Mouse (Mus musculus) MEL-GATA-1-ER (cell line): ENCODE data around the gene Hoxd12.

Experiments
- DNase-seq: peaks from one replicate; pipeline ENCODE4 v3.0.0-alpha.2; 2012; ENCODE audit warnings: low read depth; ENCODE audit errors: extremely low read depth

Hoxd12 gene

GRCm38 (mm10) chr2:74707599-74707998 is 32.8 kb downstream of the Hoxd12 start:
- no peak for DNase-seq

- no peak for DNase-seq
Measured at GRCm38 (mm10) chr2:74708676-74709075, 33.9 kb downstream of the Hoxd12 start.

- no peak for DNase-seq
Measured at GRCm38 (mm10) chr2:74709465-74710419, 34.9 kb downstream of the Hoxd12 start.

- DNase-seq: no peak
Measured at GRCm38 (mm10) chr2:74710929-74711543, 36.2 kb downstream of the Hoxd12 start.

- DNase-seq: no peak
Measured at GRCm38 (mm10) chr2:74711721-74712621, 37.2 kb downstream of the Hoxd12 start, which contains the start of the genes Hoxd3 and Hoxd4. TSS of gene Hoxd3 (plus strand) at chr2:74711927. TSS of gene Hoxd4 (plus strand) at chr2:74711929.

DNA sequence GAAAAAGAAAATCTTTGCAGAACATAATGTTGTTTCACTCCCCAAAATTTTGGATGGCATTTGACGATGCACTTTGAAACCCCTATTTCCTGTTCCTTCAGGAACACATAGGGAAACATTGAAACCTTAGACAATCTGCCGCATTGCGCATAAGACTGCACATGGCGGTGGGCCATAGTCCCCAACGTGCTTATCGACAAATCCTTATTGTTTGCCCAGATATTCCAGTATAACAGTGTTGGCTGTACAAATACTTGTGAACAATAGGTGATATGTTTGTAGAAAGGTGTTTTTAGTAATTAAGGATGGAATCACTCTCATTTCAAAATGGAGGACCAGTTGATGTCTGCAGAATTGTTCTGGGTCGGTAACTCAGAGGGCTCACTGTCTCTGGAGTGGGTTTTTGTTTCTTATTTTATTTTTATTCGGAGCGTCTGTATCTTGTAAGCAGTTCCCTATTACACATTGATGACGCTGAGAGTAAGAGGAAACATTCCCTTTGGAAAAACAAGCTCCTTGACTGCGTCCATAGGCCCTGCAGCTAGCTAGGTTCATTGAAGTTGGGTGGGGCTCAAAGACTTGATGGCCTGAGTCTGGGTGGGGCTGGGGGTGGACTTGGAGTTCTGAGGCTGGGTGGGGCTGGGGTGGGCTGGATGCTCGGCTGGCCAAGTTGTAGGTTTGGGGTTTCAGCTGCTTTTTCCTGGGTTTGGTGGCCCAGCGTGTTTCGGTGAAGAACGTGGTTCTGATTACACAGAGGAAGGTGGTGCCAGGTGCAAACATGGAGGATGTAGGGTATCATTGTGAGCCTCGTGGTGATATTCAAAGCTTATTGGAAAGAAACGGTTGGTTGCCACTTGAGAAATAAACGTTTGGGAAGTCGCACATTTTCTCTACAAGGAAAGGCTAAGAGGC is 38.7 kb downstream of the Hoxd12 start:
- DNase-seq: no peak

GRCm38 (mm10) chr2:74714156-74714789 is 39.5 kb downstream of the Hoxd12 start:
- no peak for DNase-seq

DNA sequence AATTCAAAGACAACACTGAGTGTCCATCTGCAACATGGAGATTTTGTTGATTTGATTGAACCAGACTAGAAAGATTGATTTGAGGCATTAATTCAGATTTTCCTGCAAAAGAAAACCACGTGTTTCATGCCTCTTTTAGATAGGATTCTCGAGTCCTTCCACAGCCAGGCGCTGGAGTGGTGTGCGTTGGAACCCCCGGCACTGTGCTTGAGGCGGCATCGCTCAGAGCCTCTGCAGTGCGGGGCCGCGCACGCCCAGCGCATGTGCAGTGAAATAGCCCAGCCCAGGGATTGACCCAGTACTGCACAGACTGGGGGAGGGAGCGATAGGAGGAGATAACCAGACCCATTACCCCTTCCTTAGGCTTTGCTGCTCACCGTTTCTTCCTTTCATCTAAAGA is 40.1 kb downstream of the Hoxd12 start:
- no peak for DNase-seq

- DNase-seq: peak; percentile 70
Measured at GRCm38 (mm10) chr2:74715504-74716241, 40.9 kb downstream of the Hoxd12 start.

- DNase-seq: no peak
Measured at GRCm38 (mm10) chr2:74720384-74720783, 45.6 kb downstream of the Hoxd12 start.

DNA sequence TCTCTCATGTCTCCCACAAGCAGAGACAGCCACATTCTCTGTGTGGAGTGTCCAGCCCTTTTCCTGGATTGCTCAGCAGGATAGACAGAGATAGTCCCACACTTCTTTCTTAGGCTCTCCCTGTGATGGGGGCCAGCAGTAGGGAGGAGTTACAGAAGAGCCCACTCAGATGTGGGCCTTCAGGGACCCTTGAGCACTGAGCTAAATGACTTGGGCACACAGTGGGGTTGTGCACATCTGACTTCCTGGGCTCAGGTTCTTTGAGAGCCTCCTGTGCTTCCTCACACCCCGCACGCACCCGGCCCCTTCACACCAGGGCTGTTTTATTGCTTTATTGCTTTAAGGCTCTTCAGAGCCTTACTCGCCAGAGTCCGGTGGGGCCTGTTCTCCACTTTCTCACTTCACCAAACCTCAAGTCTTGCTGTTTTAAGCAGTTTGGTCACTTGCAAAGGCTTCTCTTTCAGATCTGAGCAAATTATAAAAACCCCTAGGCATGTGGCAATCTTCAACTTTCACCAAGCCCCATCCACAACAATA is 46.2 kb downstream of the Hoxd12 start:
- no peak for DNase-seq

DNA sequence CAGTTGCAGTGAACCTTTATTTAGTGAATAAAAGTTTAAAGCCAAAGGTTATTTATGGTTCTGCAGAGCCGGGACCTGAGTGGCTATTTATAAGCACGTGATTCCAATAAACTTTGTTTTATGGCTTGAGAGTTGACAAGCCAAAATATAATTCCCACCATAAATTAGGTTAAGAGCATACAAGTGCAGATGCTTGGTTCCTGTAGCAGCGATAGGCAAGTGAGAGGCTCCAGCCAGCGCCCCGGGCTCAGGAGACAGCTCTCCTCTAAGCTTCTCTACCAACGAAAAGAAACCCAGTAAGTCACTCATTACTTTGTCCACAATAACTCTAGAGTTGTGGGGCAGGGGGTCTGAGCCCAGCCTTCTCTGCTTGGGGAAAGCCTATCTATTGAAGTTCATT is 47.1 kb downstream of the Hoxd12 start:
- no peak for DNase-seq

GRCm38 (mm10) chr2:74722949-74723348 is 48.1 kb downstream of the Hoxd12 start:
- no peak for DNase-seq

DNA sequence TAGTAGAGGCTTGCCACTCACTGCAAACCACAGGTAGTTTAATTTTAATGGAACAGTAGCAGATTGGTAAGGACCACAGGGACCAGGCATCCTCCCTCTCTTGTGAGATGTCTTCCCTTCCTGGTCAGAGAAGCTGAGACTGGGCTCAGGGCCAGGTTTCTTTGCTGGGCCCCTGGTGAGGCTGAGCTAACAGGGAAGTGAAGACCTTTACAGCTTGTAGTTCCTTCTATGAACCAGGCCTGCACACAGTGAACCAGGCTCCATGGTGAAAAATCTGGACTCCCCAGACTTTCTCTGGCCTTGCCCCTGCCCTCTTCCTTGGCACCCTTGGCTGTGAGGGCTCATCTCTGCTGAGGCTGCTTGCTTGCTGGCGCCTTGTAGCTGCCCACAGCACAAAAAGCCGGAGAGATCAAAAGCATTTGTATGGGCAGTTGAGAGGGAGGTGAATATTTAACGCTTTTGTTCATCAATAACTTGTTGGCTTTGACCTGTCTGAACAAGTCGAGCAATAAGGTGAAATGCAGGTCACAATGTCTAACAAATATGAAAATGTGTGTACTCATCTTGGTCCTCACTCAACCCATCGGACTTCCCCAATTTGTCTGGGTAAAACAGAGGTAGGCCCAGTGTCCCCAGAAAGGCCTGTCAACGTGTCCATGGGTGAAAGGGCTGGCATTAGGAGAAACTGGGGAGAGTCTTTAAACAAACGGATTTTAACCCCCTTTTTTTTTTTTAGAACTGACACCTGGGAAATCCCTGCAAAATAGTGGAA is 49.6 kb downstream of the Hoxd12 start:
- no peak for DNase-seq

- no peak for DNase-seq
Measured at GRCm38 (mm10) chr2:74725171-74725570, 50.4 kb downstream of the Hoxd12 start.

- no peak for DNase-seq
Measured at GRCm38 (mm10) chr2:74726551-74726950, 51.7 kb downstream of the Hoxd12 start, which contains the start of gene Gm28230. TSS of gene Gm28230 (plus strand) at chr2:74726728.

DNA sequence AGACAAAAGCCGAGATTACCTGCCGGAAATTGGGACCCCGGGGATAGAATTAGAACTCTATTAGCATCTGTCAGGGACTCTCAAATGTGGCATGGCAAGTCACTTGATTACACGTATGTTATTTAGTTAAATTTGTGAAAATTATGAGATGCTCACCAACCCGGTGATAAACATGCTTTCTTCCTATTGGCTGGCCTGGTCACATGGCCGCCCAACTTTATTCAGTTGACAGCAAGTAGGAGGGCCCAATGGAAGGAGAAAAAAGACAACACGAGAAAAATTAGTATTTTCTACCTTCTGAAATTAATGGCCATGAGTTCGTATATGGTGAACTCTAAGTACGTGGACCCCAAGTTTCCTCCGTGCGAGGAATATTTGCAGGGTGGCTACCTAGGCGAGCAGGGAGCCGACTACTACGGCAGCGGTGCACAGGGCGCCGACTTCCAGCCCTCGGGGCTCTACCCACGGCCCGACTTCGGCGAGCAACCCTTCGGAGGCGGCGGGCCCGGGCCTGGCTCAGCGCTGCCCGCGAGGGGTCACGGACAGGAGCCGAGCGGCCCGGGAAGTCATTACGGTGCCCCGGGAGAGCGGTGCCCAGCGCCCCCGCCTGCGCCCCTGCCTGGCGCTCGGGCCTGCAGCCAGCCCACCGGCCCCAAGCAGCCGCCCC is 52.3 kb downstream of the Hoxd12 start:
- no peak for DNase-seq
